Mouse (Mus musculus): ENCODE measurements around the gene Ppp4r4.

DNA sequence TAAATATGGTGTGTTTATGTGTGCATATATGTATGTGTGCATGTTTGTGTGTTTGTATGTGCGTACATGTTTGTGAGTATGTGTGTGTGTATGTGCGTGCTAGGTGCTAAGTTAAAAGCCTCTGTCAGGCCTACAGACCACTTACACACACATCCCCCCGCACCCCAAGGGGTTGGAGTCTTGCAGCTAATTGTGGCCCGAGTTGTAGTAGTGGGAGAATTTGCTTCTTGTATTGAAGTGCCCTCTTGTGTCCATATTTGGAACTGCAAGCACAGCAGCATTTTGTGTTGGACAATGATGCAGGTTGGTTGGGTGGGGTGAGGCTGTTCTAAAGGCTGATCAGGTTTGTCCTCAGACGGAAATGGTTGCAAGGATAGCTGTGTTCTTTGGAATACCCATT, 39.3 kb upstream of the Ppp4r4 start:
- TF ChIP-seq CTCF (IDR thresholded peaks at IDR 0.05) (peak; percentile 97), EP300 (IDR thresholded peaks at IDR 0.05) (no peak)
